Mouse (Mus musculus): ENCODE measurements around the gene Ggnbp2.

DNA sequence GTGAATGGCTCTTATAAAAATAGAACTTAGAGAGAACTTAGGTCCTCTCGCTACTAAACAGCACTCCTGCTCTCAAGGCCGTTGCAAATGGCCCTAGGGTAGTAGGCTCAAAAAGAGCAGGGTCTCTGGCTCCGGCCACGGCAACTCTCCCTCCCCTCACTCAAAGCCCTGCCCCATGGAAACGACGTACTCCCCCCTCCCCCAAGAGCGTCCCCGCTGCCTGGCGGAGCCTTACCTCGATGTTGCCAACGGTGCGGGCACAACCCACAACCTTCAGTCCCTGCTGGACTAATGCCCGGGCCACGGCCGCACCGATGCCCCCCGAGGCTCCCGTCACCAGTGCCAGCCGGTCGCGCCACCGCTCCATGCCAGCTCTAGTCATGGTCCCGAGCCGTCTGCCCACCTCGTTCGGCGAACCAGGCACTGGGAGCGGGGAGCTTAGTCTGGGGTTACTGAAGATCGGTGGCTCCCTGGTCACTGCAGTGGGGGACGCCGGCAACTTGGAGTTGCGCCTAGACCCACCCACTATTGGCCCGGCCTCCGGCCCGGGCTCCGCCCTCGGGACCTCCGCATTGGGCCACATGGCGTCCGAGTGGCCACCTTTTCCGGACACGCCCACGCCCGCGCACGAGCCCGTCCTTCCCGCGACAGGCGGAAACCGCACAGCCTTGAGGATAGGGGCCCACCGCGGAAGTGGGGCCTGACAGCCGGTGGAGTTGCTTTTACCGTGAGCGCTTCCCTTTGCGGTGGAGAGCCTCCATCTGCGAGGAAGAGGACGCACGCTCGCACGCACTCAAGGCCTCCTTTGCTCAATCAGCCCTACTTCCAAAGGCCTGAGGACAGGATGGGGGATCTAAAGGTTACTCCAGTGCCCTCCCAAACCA, 41.9 kb downstream of the Ggnbp2 start, which contains the start of gene Dhrs11:
- TF ChIP-seq CTCF (IDR thresholded peaks at IDR 0.05; ENCODE audit: insufficient read depth, low read depth, low read length) (no peak), POLR2A (IDR thresholded peaks at IDR 0.05; ENCODE audit: insufficient read depth, low read depth, low read length) (0 out of 2 replicates have a peak, but pooled peaks have one; percentile 31)

All from olfactory bulb, adult 2 months (tissue).